Mouse (Mus musculus) MEL (cell line): ENCODE results near the gene Hoxc6.

Experiments
- CTCF ChIP-seq, 3 experiments: IDR thresholded peaks in 2 of 3; conservative IDR thresholded peaks in 1 of 3; 2 replicates each; pipeline ENCODE4 v1.5.1; 2011 to 2012; ENCODE audit warnings: low read length in 3 of 3, low read depth in 2 of 3, mild to moderate bottlenecking in 2 of 3, improper control_type of control experiment in 1 of 3, inconsistent platforms in 1 of 3, mixed read lengths in 1 of 3, moderate library complexity in 1 of 3; ENCODE audit not compliant: control insufficient read depth in 1 of 3, insufficient read depth in 1 of 3, poor library complexity in 1 of 3, severe bottlenecking in 1 of 3
- E2F4 ChIP-seq: IDR thresholded peaks from 2 replicates; pipeline ENCODE4 v1.6.1; 2011; ENCODE audit warnings: low read depth, low read length, improper control_type of control experiment, borderline replicate concordance
- GATA1 ChIP-seq: IDR thresholded peaks from 2 replicates; pipeline ENCODE4 v1.6.1; 2011; ENCODE audit warnings: low read depth, low read length, improper control_type of control experiment
- POLR2A ChIP-seq, 2 experiments: IDR thresholded peaks; 2 replicates each; pipeline ENCODE4 v1.6.1; 2011 to 2012; ENCODE audit warnings: low read length in 2 of 2, mild to moderate bottlenecking in 2 of 2, control low read depth in 1 of 2, improper control_type of control experiment in 1 of 2, low read depth in 1 of 2, moderate library complexity in 1 of 2; ENCODE audit not compliant: control insufficient read depth in 1 of 2, insufficient read depth in 1 of 2, poor library complexity in 1 of 2
- POLR2AphosphoS5 ChIP-seq: IDR thresholded peaks from 2 replicates; pipeline ENCODE4 v1.6.1; 2012; ENCODE audit warnings: low read depth, borderline replicate concordance, mild to moderate bottlenecking, inconsistent platforms, low read length, moderate library complexity, mixed read lengths

DNA sequence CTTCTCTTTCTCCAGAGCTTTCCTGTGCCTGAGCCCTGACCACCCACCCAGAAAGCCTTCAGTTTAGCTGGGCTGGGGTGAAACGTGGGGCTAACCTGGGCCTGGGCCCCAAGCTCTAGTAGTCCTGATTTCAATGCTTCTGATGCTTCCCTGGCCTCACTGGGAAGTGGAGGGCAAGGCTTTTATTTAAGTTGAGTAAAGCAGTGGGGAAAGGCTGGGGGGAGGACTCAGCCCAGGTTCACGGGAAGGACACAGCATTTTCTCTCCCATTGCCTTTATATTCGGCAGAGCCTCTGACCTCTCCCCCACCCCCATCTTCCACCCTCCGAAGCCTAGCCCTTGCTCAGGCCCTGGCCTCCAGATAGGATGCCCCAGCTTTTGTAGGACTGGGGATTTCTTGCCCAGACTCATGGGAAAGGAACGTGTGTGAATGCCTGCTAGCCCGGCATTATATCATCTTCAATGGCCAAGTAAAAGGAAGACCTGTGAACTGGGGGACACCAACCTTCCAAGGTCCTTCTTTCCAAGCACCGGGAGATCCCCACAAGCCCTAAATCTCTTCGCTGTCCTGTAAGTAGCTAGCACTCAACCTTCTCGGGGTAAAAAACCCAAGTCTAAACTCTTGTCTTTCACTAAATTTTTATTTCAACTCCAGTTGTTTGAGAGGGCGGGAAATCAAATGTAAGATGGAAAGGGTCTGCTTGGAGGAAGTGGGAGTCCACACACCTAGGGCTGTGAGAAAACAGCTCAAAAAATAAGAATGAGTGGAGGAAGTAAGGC is 40.8 kb downstream of the Hoxc6 start:
- TF ChIP-seq POLR2AphosphoS5 (no peak), CTCF (IDR thresholded peaks at IDR 0.05 in 2 of 3, conservative IDR thresholded peaks at IDR 0.05 in 1 of 3; ENCODE audit: control insufficient read depth in 1 of 3, insufficient read depth in 1 of 3, low read depth in 2 of 3, low read length in 3 of 3, poor library complexity in 1 of 3, severe bottlenecking in 1 of 3) (no peak), POLR2A (IDR thresholded peaks at IDR 0.05; ENCODE audit: control insufficient read depth in 1 of 2, insufficient read depth in 1 of 2, low read depth in 1 of 2, low read length in 2 of 2, poor library complexity in 1 of 2) (no peak), E2F4 (no peak), GATA1 (no peak)
